Mouse (Mus musculus): Measurements from ENCODE around the gene Tmc6. TPM values are rescaled to one million over a fixed set of nuclear protein-coding genes. Genes with fewer than 3 reads are reported as not detected.

Gene Tmc6
- total RNA-seq, 2 experiments from 2014 or later: 35.5 to 53.2 TPM

Other genes starting within 250 kb of the Tmc6 start
- 10 to 100 TPM; 20.3 to 23.7 TPM for gene Tnrc6c, start 127.9 kb downstream of the Tmc6 start, total RNA-seq (2021)
- gene Tmc8, start 122 bp downstream of the Tmc6 start, total RNA-seq (2021): 1 to 10 TPM; 4.8 to 8.3 TPM
- under 1 TPM; 0.42 to 0.45 TPM for gene 6030468B19Rik, start 15.5 kb upstream of the Tmc6 start, total RNA-seq (2021)
- under 1 TPM; 0.57 to 0.58 TPM for gene Gm20708, start 27.5 kb upstream of the Tmc6 start, total RNA-seq (2021)
- gene Syngr2, start 27.5 kb upstream of the Tmc6 start, total RNA-seq (2021): 10 to 100 TPM; 60.2 to 69.5 TPM
- gene Afmid, start 43.7 kb upstream of the Tmc6 start, total RNA-seq (2021): 10 to 100 TPM; 14.1 to 17.7 TPM
- 10 to 100 TPM; 39.7 to 47.3 TPM for gene Tk1, start 43.9 kb upstream of the Tmc6 start, total RNA-seq (2021)
- 10 to 100 TPM; 23.3 to 28.0 TPM for gene Birc5, start 67.1 kb upstream of the Tmc6 start, total RNA-seq (2021)
- gene Tmem235, start 78.6 kb upstream of the Tmc6 start, total RNA-seq (2021): not detected
- 10 to 100 TPM in 1 of 2 experiments, 1 to 10 TPM in 1; 9.5 to 17.3 TPM for gene Tha1, start 91.3 kb upstream of the Tmc6 start, total RNA-seq (2021)
- 1 to 10 TPM; 5.0 to 9.0 TPM for gene Socs3, start 187.8 kb upstream of the Tmc6 start, total RNA-seq (2021)
- gene Pgs1, start 204.1 kb upstream of the Tmc6 start, total RNA-seq (2021): 10 to 100 TPM; 30.9 to 31.0 TPM